Mouse (Mus musculus): Measurements from ENCODE around the gene Smco4. TPM values are rescaled to one million over a fixed set of nuclear protein-coding genes. Genes with fewer than 3 reads are reported as not detected.

Gene Smco4
- total and polyA plus RNA-seq, 3 experiments = 0.44 TPM; not detected in 2

- DNase-seq (ENCODE audit: low spot score) = no peak
- Histone ChIP-seq H3K9me3 (replicated peaks) (no peaks in the 10 kb centered on the region), H3K36me3 (replicated peaks) (no peaks in the 10 kb centered on the region), H3K4me1 (ENCODE audit: insufficient read depth, low read depth, low read length) (no peaks in the 10 kb centered on the region), H3K4me3 (ENCODE audit: low read depth, low read length) (no peak overlapping the region), H3K27me3 (ENCODE audit: insufficient read depth, low read length) (no peaks in the 10 kb centered on the region)
- no peak for ATAC-seq (ENCODE audit: extremely low read depth, insufficient number of reproducible peaks, low FRiP score, poor library complexity, severe bottlenecking)
- TF ChIP-seq POLR2AphosphoS5 (IDR thresholded peaks at IDR 0.05; ENCODE audit: insufficient replicate concordance, low read depth, low read length) (no peak), CTCF (IDR thresholded peaks at IDR 0.05; ENCODE audit: low read depth, low read length) (no peak), TAL1 (conservative IDR thresholded peaks at IDR 0.05; ENCODE audit: low read depth, low read length) (no peak), GATA1 (IDR thresholded peaks at IDR 0.05; ENCODE audit: borderline replicate concordance, low read length) (no peak), GATA2 (IDR thresholded peaks at IDR 0.05; ENCODE audit: borderline replicate concordance, low read depth, low read length) (no peak)
Observed at GRCm38 (mm10) chr9:15505288-15505687, 12.1 kb downstream of the Smco4 start.

GRCm38 (mm10) chr9:15506863-15507262 lies 13.6 kb downstream of the Smco4 start:
- H3K36me3 ChIP-seq (replicated peaks) = no peaks in the 10 kb centered on the region
- H3K9me3 ChIP-seq (replicated peaks) = no peaks in the 10 kb centered on the region
- H3K4me3 ChIP-seq (ENCODE audit: low read depth, low read length) = no peak overlapping the region
- TF ChIP-seq GATA2 (IDR thresholded peaks at IDR 0.05; ENCODE audit: borderline replicate concordance, low read depth, low read length) (no peak), GATA1 (IDR thresholded peaks at IDR 0.05; ENCODE audit: borderline replicate concordance, low read length) (no peak), TAL1 (conservative IDR thresholded peaks at IDR 0.05; ENCODE audit: low read depth, low read length) (no peak), CTCF (IDR thresholded peaks at IDR 0.05; ENCODE audit: low read depth, low read length) (no peak), POLR2AphosphoS5 (IDR thresholded peaks at IDR 0.05; ENCODE audit: insufficient replicate concordance, low read depth, low read length) (no peak)
- ATAC-seq (ENCODE audit: extremely low read depth, insufficient number of reproducible peaks, low FRiP score, poor library complexity, severe bottlenecking) = no peak
- no peaks in the 10 kb centered on the region for H3K4me1 ChIP-seq (ENCODE audit: insufficient read depth, low read depth, low read length)
- DNase-seq (ENCODE audit: low spot score) = no peak
- no peaks in the 10 kb centered on the region for H3K27me3 ChIP-seq (ENCODE audit: insufficient read depth, low read length)

DNA sequence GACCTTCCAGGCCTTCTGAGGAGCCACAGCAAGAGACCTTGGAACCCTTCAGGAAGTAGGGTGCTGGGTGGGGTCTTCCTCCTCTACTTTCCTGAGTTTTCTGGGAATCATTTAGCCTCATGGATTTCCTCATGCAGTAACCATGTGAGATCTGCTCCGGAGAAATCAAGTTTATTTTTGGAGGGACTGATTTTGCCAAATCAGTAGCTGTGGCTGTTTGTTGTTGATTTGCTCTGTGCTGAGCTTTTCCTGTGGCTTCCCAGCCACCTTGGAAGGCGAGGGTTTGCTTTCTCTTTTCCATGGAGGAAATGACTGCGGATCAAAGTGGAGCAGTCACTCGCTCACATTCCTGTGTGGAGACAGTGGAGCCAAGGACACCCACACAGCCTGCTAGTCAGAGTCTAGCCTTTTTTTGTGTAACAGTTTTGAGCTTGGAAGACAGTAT lies 14.2 kb downstream of the Smco4 start:
- TF ChIP-seq POLR2AphosphoS5 (IDR thresholded peaks at IDR 0.05; ENCODE audit: insufficient replicate concordance, low read depth, low read length) = no peak
- no peak for ATAC-seq (ENCODE audit: extremely low read depth, insufficient number of reproducible peaks, low FRiP score, poor library complexity, severe bottlenecking)

GRCm38 (mm10) chr9:15509363-15509762 lies 16.1 kb downstream of the Smco4 start:
- Histone ChIP-seq H3K36me3 (replicated peaks) (no peaks in the 10 kb centered on the region), H3K9me3 (replicated peaks) (no peaks in the 10 kb centered on the region), H3K4me1 (ENCODE audit: insufficient read depth, low read depth, low read length) (no peaks in the 10 kb centered on the region), H3K4me3 (ENCODE audit: low read depth, low read length) (no peak overlapping the region), H3K27me3 (ENCODE audit: insufficient read depth, low read length) (no peaks in the 10 kb centered on the region)
- DNase-seq (ENCODE audit: low spot score) (no peak), ATAC-seq (ENCODE audit: extremely low read depth, insufficient number of reproducible peaks, low FRiP score, poor library complexity, severe bottlenecking) (no peak)
- TF ChIP-seq GATA2 (IDR thresholded peaks at IDR 0.05; ENCODE audit: borderline replicate concordance, low read depth, low read length) (no peak), POLR2AphosphoS5 (IDR thresholded peaks at IDR 0.05; ENCODE audit: insufficient replicate concordance, low read depth, low read length) (no peak), GATA1 (IDR thresholded peaks at IDR 0.05; ENCODE audit: borderline replicate concordance, low read length) (no peak), CTCF (IDR thresholded peaks at IDR 0.05; ENCODE audit: low read depth, low read length) (no peak), TAL1 (conservative IDR thresholded peaks at IDR 0.05; ENCODE audit: low read depth, low read length) (no peak)

More for the DNA sequence above, 14.2 kb downstream of the Smco4 start:
- Histone ChIP-seq H3K27me3 (ENCODE audit: insufficient read depth, low read length) (no peaks in the 10 kb centered on the region), H3K9me3 (replicated peaks) (no peaks in the 10 kb centered on the region), H3K4me3 (ENCODE audit: low read depth, low read length) (no peak overlapping the region), H3K4me1 (ENCODE audit: insufficient read depth, low read depth, low read length) (no peaks in the 10 kb centered on the region), H3K36me3 (replicated peaks) (no peaks in the 10 kb centered on the region)
- DNase-seq (ENCODE audit: low spot score) = no peak

DNA sequence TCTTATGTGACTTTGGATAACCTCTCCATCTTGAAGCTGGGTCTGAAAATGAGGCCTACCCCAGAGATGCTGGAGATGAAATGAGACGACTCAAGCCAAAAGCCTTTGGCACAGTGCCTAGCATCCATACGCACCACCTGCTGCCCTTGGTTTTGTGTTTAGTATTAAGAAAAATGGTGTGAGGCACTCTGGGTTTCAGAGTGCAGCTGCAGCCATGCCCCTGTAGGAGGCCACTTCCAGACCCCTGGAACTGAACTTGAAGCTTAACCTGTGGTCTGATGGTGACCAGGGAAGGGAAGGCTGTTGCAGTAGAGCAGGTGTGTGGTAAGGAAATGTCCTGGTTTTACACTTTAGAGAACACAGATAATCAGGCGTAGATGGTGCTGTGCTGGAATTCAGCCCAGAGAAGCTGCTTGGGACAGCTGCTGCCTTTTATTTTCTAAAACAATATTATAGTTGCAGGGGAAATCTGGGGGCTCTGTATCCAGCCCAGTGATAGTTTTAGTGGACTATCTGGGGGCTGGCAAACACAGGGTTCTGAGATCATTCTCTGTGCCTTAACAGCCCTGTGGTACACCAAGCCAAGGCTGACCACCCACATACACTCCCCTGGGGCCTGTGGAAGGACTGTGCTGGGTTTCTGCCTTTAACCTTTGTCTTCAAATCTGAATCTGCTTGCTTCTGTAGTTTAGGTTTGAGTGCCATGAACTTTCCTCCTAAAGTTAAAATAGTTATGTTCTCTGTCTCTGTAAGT lies 17.5 kb downstream of the Smco4 start:
- ATAC-seq (ENCODE audit: extremely low read depth, insufficient number of reproducible peaks, low FRiP score, poor library complexity, severe bottlenecking) (no peak), DNase-seq (ENCODE audit: low spot score) (no peak)
- H3K4me3 ChIP-seq (ENCODE audit: low read depth, low read length) = no peak overlapping the region
- no peaks in the 10 kb centered on the region for H3K27me3 ChIP-seq (ENCODE audit: insufficient read depth, low read length)
- no peaks in the 10 kb centered on the region for H3K4me1 ChIP-seq (ENCODE audit: insufficient read depth, low read depth, low read length)
- H3K9me3 ChIP-seq (replicated peaks) = no peaks in the 10 kb centered on the region
- H3K36me3 ChIP-seq (replicated peaks) = no peaks in the 10 kb centered on the region
- TF ChIP-seq CTCF (IDR thresholded peaks at IDR 0.05; ENCODE audit: low read depth, low read length) (no peak), POLR2AphosphoS5 (IDR thresholded peaks at IDR 0.05; ENCODE audit: insufficient replicate concordance, low read depth, low read length) (no peak), GATA2 (IDR thresholded peaks at IDR 0.05; ENCODE audit: borderline replicate concordance, low read depth, low read length) (no peak), GATA1 (IDR thresholded peaks at IDR 0.05; ENCODE audit: borderline replicate concordance, low read length) (no peak), TAL1 (conservative IDR thresholded peaks at IDR 0.05; ENCODE audit: low read depth, low read length) (no peak)

DNA sequence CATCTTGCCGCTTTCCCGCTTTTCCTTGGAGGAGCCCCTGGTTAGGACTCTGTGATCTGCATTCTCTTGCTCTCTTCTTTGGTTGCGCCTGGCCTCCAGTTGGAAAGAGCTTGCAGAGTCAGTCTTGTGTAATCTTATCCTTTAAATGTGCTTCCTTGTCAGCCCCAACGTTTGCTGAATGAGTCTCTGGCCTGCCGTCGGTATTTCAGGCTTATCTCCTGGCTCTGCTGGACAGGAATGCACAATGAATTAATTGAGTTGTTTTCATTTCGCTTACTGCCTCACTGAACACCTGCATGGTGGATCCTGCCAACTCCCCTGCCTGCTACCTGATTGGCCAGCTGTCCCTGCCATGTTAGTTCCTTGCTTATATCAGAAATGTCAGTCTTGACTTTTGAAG lies 19.7 kb downstream of the Smco4 start:
- TF ChIP-seq TAL1 (conservative IDR thresholded peaks at IDR 0.05; ENCODE audit: low read depth, low read length) (no peak), POLR2AphosphoS5 (IDR thresholded peaks at IDR 0.05; ENCODE audit: insufficient replicate concordance, low read depth, low read length) (no peak), GATA1 (IDR thresholded peaks at IDR 0.05; ENCODE audit: borderline replicate concordance, low read length) (no peak), GATA2 (IDR thresholded peaks at IDR 0.05; ENCODE audit: borderline replicate concordance, low read depth, low read length) (no peak), CTCF (IDR thresholded peaks at IDR 0.05; ENCODE audit: low read depth, low read length) (no peak)
- H3K4me1 ChIP-seq (ENCODE audit: insufficient read depth, low read depth, low read length) = no peaks in the 10 kb centered on the region
- H3K27me3 ChIP-seq (ENCODE audit: insufficient read depth, low read length) = no peaks in the 10 kb centered on the region
- H3K36me3 ChIP-seq (replicated peaks) = no peaks in the 10 kb centered on the region
- DNase-seq (ENCODE audit: low spot score) (no peak), ATAC-seq (ENCODE audit: extremely low read depth, insufficient number of reproducible peaks, low FRiP score, poor library complexity, severe bottlenecking) (no peak)
- no peaks in the 10 kb centered on the region for H3K9me3 ChIP-seq (replicated peaks)
- H3K4me3 ChIP-seq (ENCODE audit: low read depth, low read length) = no peak overlapping the region
